Mouse (Mus musculus) heart, adult 2 months (tissue): Measurements from ENCODE around the gene Smdt1. TPM values are rescaled to one million over a fixed set of nuclear protein-coding genes. Genes with fewer than 3 reads are reported as not detected.

Source experiments
- DNase-seq, 2 experiments: peaks; one replicate each; pipeline ENCODE4 v3.0.0; 2021
- H3K27ac ChIP-seq: fragments of 200-600 bp; 2 replicates; pipeline ENCODE4 v1.8.1; 2022
- H3K27me3 ChIP-seq: fragments of 200-500 bp; 2 replicates; pipeline ENCODE4 v1.6.1; 2012; ENCODE audit warnings: mild to moderate bottlenecking, low read length, inconsistent platforms, mixed read lengths; ENCODE audit not compliant: control insufficient read depth, insufficient read depth
- H3K36me3 ChIP-seq: fragments of 200-500 bp; 2 replicates; pipeline ENCODE4 v1.6.1; 2012; ENCODE audit warnings: low read length, inconsistent platforms; ENCODE audit not compliant: control insufficient read depth, insufficient read depth
- H3K4me1 ChIP-seq: fragments of 200-500 bp; 2 replicates; pipeline ENCODE4 v1.6.1; 2011; ENCODE audit warnings: low read length; ENCODE audit not compliant: control insufficient read depth, insufficient read depth
- H3K4me3 ChIP-seq: fragments of 200-600 bp; 2 replicates; pipeline ENCODE4 v1.8.1; 2022
- H3K79me2 ChIP-seq: fragments of 200-500 bp; replicated peaks from 2 replicates; pipeline ENCODE4 v1.6.1; 2012; ENCODE audit warnings: mild to moderate bottlenecking, inconsistent platforms, low read length, moderate library complexity, mixed read lengths; ENCODE audit not compliant: control insufficient read depth, insufficient read depth
- H3K9ac ChIP-seq: fragments of 200-500 bp; 2 replicates; pipeline ENCODE4 v1.6.1; 2012; ENCODE audit warnings: low read depth, mild to moderate bottlenecking, control low read depth, inconsistent platforms, low read length, mixed read lengths
- CTCF ChIP-seq: fragments of 200-600 bp; IDR thresholded peaks from 2 replicates; pipeline ENCODE4 v1.8.1; 2022; ENCODE audit warnings: antibody characterized with exemption, mild to moderate bottlenecking, moderate library complexity
- EP300 ChIP-seq: fragments of 200-500 bp; IDR thresholded peaks from 2 replicates; pipeline ENCODE4 v1.6.1; 2011; ENCODE audit warnings: low read depth, low read length, control low read depth; ENCODE audit not compliant: insufficient read depth
- POLR2A ChIP-seq: fragments of 200-500 bp; IDR thresholded peaks from 2 replicates; pipeline ENCODE4 v1.6.1; 2011; ENCODE audit warnings: mild to moderate bottlenecking, low read depth, low read length, control low read depth; ENCODE audit not compliant: insufficient read depth
- WGBS: fragments of 180-500 bp; shearing (Covaris S2); methylation state at CpG from one replicate; pipeline ENCODE4 v1.1.7; 2018; 5-methylcytosine and 5-hydroxymethylcytosine counted together
- intact Hi-C: fragments of 180-260 bp; cut with DNase I; formaldehyde crosslinking; loops from one replicate; pipeline ENCODE4 v1.15.1; 2025
- polyA plus RNA-seq: library from polyadenylated mRNA; depleted of rRNA; stranded (reverse); fragments of >200 nt; gene quantifications from 2 replicates; pipeline ENCODE4 v1.2.3, GENCODE M21; 2012
- total RNA-seq, 2 experiments: library from RNA; stranded (reverse); gene quantifications; 2 replicates each; pipeline ENCODE4 v1.2.3; 2021

Smdt1 gene
- total and polyA plus RNA-seq, 3 experiments = 183 to 248 (median 202) TPM

- Histone ChIP-seq H3K4me3 (no peak overlapping the region), H3K36me3 (peaks cover 7% of the 10 kb centered on the region), H3K27ac (no peak overlapping the region), H3K4me1 (peaks cover 19% of the 10 kb centered on the region), H3K9ac (no peak overlapping the region), H3K79me2 (peaks cover 8% of the 10 kb centered on the region), H3K27me3 (no peaks in the 10 kb centered on the region)
- intact Hi-C loops = loop anchor here (5.0 kb wide), 1 partner anchor 202 kb away; the partner anchor contains the start of gene Srebf2
- no peak for DNase-seq
- WGBS = 80% methylated on average over 2 of the region's 2 CpGs
- no peak for TF ChIP-seq CTCF
- no peak for TF ChIP-seq EP300
- TF ChIP-seq POLR2A = no peak
Observed at GRCm38 (mm10) chr15:82348999-82349341, 10.2 kb downstream of the Smdt1 start.

DNA sequence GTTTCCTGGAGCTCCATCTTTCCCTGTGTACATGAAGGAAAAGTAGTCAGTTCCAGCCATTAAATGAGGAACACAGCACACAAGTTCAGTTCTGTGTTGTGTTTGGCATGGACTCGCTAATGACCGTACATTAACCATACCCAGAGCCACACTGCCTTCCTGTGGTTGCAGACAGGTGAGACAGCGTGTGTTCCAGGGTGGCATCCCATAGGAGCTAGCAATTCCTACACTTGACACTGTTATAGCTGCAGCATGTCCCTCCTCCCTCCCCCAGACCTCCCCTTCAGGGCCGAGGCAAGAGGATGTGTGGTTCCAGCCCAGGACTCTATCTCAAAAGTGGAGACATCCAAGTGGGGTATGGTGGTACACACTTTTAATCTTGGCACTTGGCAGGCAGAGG lies 11.6 kb downstream of the Smdt1 start:
- peaks cover 8% of the 10 kb centered on the region for H3K79me2 ChIP-seq
- no peak for DNase-seq
- H3K4me3 ChIP-seq = no peak overlapping the region
- 77% methylated on average over 4 of the region's 4 CpGs for WGBS
- H3K36me3 ChIP-seq = peaks cover 7% of the 10 kb centered on the region
- no peak for TF ChIP-seq CTCF
- TF ChIP-seq EP300 = no peak
- 0 out of 2 replicates have a peak, but pooled peaks have one; percentile 30 for TF ChIP-seq POLR2A
- H3K4me1 ChIP-seq = peaks cover 20% of the 10 kb centered on the region
- no peak overlapping the region for H3K27ac ChIP-seq
- intact Hi-C loops = no loop called here
- no peaks in the 10 kb centered on the region for H3K27me3 ChIP-seq
- H3K9ac ChIP-seq = no peak overlapping the region

DNA sequence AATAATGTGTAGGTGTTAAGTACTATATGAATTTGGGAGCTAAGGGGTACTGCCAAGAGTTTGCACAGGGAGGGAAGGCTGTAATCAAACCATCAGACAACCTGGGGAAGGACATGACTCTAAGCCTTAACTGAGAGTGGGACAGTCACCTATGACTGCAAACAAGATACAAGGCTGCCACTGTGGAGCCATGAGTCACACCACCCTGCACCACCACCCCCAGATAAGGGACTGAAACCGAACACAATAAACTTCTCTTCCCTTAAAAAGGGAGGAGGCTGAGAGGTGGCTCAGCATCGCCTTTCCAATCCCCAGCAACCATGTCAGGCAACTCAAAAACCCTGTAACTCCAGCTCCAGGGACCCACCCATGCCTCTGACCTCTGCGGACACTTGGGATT lies 12.7 kb downstream of the Smdt1 start:
- no peak overlapping the region for H3K9ac ChIP-seq
- intact Hi-C loops = no loop called here
- H3K4me1 ChIP-seq = peaks cover 20% of the 10 kb centered on the region
- no peak overlapping the region for H3K4me3 ChIP-seq
- no peak for TF ChIP-seq CTCF
- no peak for TF ChIP-seq POLR2A
- TF ChIP-seq EP300 = no peak
- no peak for DNase-seq
- H3K27ac ChIP-seq = no peak overlapping the region
- peaks cover 8% of the 10 kb centered on the region for H3K79me2 ChIP-seq
- H3K36me3 ChIP-seq = peaks cover 7% of the 10 kb centered on the region
- H3K27me3 ChIP-seq = no peaks in the 10 kb centered on the region
- 31% methylated on average over 3 of the region's 3 CpGs for WGBS

GRCm38 (mm10) chr15:82353078-82353744 lies 14.5 kb downstream of the Smdt1 start:
- DNase-seq = no peak
- Histone ChIP-seq H3K4me3 (peak overlapping the region; percentile 82), H3K4me1 (peaks cover 10% of the 10 kb centered on the region), H3K9ac (peak overlapping the region; percentile 89), H3K36me3 (no peaks in the 10 kb centered on the region; the same call in none of the 2 replicates), H3K27ac (peak overlapping the region; percentile 99), H3K79me2 (peaks cover 3% of the 10 kb centered on the region; the same call in 1 of the 2 replicates), H3K27me3 (no peaks in the 10 kb centered on the region)
- intact Hi-C loops = no loop called here
- WGBS = 12% methylated on average over 14 of the region's 14 CpGs
- TF ChIP-seq CTCF = no peak
- no peak for TF ChIP-seq EP300
- no peak for TF ChIP-seq POLR2A

GRCm38 (mm10) chr15:82353745-82354113 lies 15.0 kb downstream of the Smdt1 start:
- Histone ChIP-seq H3K9ac (peak overlapping the region; percentile 89), H3K79me2 (peaks cover 3% of the 10 kb centered on the region; the same call in 1 of the 2 replicates), H3K27ac (peak overlapping the region; percentile 99), H3K4me1 (peaks cover 14% of the 10 kb centered on the region), H3K27me3 (no peaks in the 10 kb centered on the region), H3K4me3 (peak overlapping the region; percentile 82), H3K36me3 (no peaks in the 10 kb centered on the region; the same call in none of the 2 replicates)
- intact Hi-C loops = loop anchor here (2.0 kb wide), 1 partner anchor 63 kb away; no protein-coding TSS in a partner anchor
- under 1% methylated on average over 23 of the region's 23 CpGs for WGBS
- DNase-seq = no peak
- TF ChIP-seq CTCF (no peak), EP300 (no peak), POLR2A (no peak)
